Mouse (Mus musculus): ENCODE measurements around the gene Trpv1. TPM values are rescaled to one million over a fixed set of nuclear protein-coding genes. Genes with fewer than 3 reads are reported as not detected.
A peak's percentile ranks its signal among the peaks of the same experiment; 100 is the strongest.

Gene Trpv1
- polyA plus RNA-seq, 2 experiments: not detected

GRCm38 (mm10) chr11:73198190-73198589, 35.9 kb upstream of the Trpv1 start:
- H3K4me3 ChIP-seq (ENCODE audit: insufficient read depth in 1 of 2, low read depth in 2 of 2, low read length in 2 of 2): peak overlapping the region; percentile 73 to 83
- DNase-seq (ENCODE audit: low read depth in 3 of 3, low spot score in 3 of 3): no peak
- H3K4me1 ChIP-seq (replicated peaks; ENCODE audit: control insufficient read depth in 2 of 2, insufficient read depth in 2 of 2, low read length in 1 of 2): peaks cover 4 to 8% of the 10 kb centered on the region in 2 experiments
- no peaks in the 10 kb centered on the region for H3K9me3 ChIP-seq (ENCODE audit: control insufficient read depth, low read length)
- peak overlapping the region; percentile 88 for H3K9ac ChIP-seq (replicated peaks)
- H3K4me2 ChIP-seq (ENCODE audit: low read depth): peak overlapping the region; percentile 81
- no peak overlapping the region for H3K27ac ChIP-seq
- TF ChIP-seq EP300 (IDR thresholded peaks at IDR 0.05; ENCODE audit: low read depth): no peak
- no peak for TF ChIP-seq CTCF (IDR thresholded peaks at IDR 0.05; ENCODE audit: low read depth)
- no peaks in the 10 kb centered on the region for H3K36me3 ChIP-seq (replicated peaks; ENCODE audit: control insufficient read depth, insufficient read depth, low read depth)
- ATAC-seq (ENCODE audit: insufficient read depth): no peak
- no peaks in the 10 kb centered on the region for H3K27me3 ChIP-seq (ENCODE audit: control insufficient read depth, insufficient read depth, low read length)
- WGBS (ENCODE audit: insufficient replicate concordance): 0% methylated on average over 1 of the region's 1 CpGs

- H3K9ac ChIP-seq (replicated peaks): peak within 1 kb of the TSS; percentile 88
- TF ChIP-seq CTCF (IDR thresholded peaks at IDR 0.05; ENCODE audit: low read depth): no peak
- TF ChIP-seq EP300 (IDR thresholded peaks at IDR 0.05; ENCODE audit: low read depth): no peak
- H3K4me2 ChIP-seq (ENCODE audit: low read depth): peak within 1 kb of the TSS; percentile 81
- no peaks in the 10 kb centered on the region for H3K36me3 ChIP-seq (replicated peaks; ENCODE audit: control insufficient read depth, insufficient read depth, low read depth)
- peak within 1 kb of the TSS; percentile 26 for H3K27ac ChIP-seq
- H3K4me1 ChIP-seq (replicated peaks; ENCODE audit: control insufficient read depth in 2 of 2, insufficient read depth in 2 of 2, low read length in 1 of 2): peaks cover 4 to 8% of the 10 kb centered on the region in 2 experiments
- H3K27me3 ChIP-seq (ENCODE audit: control insufficient read depth, insufficient read depth, low read length): no peaks in the 10 kb centered on the region
- peak within 1 kb of the TSS; percentile 73 to 83 for H3K4me3 ChIP-seq (ENCODE audit: insufficient read depth in 1 of 2, low read depth in 2 of 2, low read length in 2 of 2)
- peak; percentile 95 for ATAC-seq (ENCODE audit: insufficient read depth)
- H3K9me3 ChIP-seq (ENCODE audit: control insufficient read depth, low read length): no peaks in the 10 kb centered on the region
- WGBS (ENCODE audit: insufficient replicate concordance): 2% methylated on average over 22 of the region's 22 CpGs
- DNase-seq (ENCODE audit: low read depth in 3 of 3, low spot score in 3 of 3): peak; percentile 74 to 87 (median 81)
Measured at GRCm38 (mm10) chr11:73198603-73199229, 35.4 kb upstream of the Trpv1 start, which contains the start of gene Ctns. Gene Ctns (minus strand): TSS chr11:73199042.

GRCm38 (mm10) chr11:73199230-73199712, 34.8 kb upstream of the Trpv1 start, which contains the start of gene Shpk:
Gene Shpk (plus strand): TSS chr11:73199460.
- H3K36me3 ChIP-seq (replicated peaks; ENCODE audit: control insufficient read depth, insufficient read depth, low read depth): no peaks in the 10 kb centered on the region
- H3K4me1 ChIP-seq (replicated peaks; ENCODE audit: control insufficient read depth in 2 of 2, insufficient read depth in 2 of 2, low read length in 1 of 2): peaks cover 4 to 8% of the 10 kb centered on the region in 2 experiments
- DNase-seq (ENCODE audit: low read depth in 3 of 3, low spot score in 3 of 3) (peak; percentile 93 to 95 (median 95)), ATAC-seq (ENCODE audit: insufficient read depth) (peak; percentile 97)
- peak within 1 kb of the TSS; percentile 88 for H3K9ac ChIP-seq (replicated peaks)
- peak within 1 kb of the TSS; percentile 26 for H3K27ac ChIP-seq
- WGBS (ENCODE audit: insufficient replicate concordance): under 1% methylated on average over 32 of the region's 32 CpGs
- H3K4me2 ChIP-seq (ENCODE audit: low read depth): peak within 1 kb of the TSS; percentile 81
- peak within 1 kb of the TSS; percentile 73 to 83 for H3K4me3 ChIP-seq (ENCODE audit: insufficient read depth in 1 of 2, low read depth in 2 of 2, low read length in 2 of 2)
- no peaks in the 10 kb centered on the region for H3K27me3 ChIP-seq (ENCODE audit: control insufficient read depth, insufficient read depth, low read length)
- no peaks in the 10 kb centered on the region for H3K9me3 ChIP-seq (ENCODE audit: control insufficient read depth, low read length)
- TF ChIP-seq EP300 (IDR thresholded peaks at IDR 0.05; ENCODE audit: low read depth) (no peak), CTCF (IDR thresholded peaks at IDR 0.05; ENCODE audit: low read depth) (no peak)

- peak in 2 of 3 experiments; percentile 42 to 51 for DNase-seq (ENCODE audit: low read depth in 3 of 3, low spot score in 3 of 3)
- Histone ChIP-seq H3K4me1 (replicated peaks; ENCODE audit: control insufficient read depth in 2 of 2, insufficient read depth in 2 of 2, low read length in 1 of 2) (peaks cover 4 to 8% of the 10 kb centered on the region in 2 experiments), H3K9me3 (ENCODE audit: control insufficient read depth, low read length) (no peaks in the 10 kb centered on the region), H3K4me2 (ENCODE audit: low read depth) (peak overlapping the region; percentile 81), H3K4me3 (ENCODE audit: insufficient read depth in 1 of 2, low read depth in 2 of 2, low read length in 2 of 2) (peak overlapping the region; percentile 73 to 83), H3K36me3 (replicated peaks; ENCODE audit: control insufficient read depth, insufficient read depth, low read depth) (no peaks in the 10 kb centered on the region), H3K27ac (no peak overlapping the region), H3K27me3 (ENCODE audit: control insufficient read depth, insufficient read depth, low read length) (no peaks in the 10 kb centered on the region), H3K9ac (replicated peaks) (peak overlapping the region; percentile 88)
- TF ChIP-seq EP300 (IDR thresholded peaks at IDR 0.05; ENCODE audit: low read depth) (no peak), CTCF (IDR thresholded peaks at IDR 0.05; ENCODE audit: low read depth) (no peak)
- WGBS (ENCODE audit: insufficient replicate concordance): under 1% methylated on average over 12 of the region's 12 CpGs
- peak; percentile 14; the same call in 1 of the 2 replicates for ATAC-seq (ENCODE audit: insufficient read depth)
Measured at GRCm38 (mm10) chr11:73199879-73200278, 34.2 kb upstream of the Trpv1 start.

DNA sequence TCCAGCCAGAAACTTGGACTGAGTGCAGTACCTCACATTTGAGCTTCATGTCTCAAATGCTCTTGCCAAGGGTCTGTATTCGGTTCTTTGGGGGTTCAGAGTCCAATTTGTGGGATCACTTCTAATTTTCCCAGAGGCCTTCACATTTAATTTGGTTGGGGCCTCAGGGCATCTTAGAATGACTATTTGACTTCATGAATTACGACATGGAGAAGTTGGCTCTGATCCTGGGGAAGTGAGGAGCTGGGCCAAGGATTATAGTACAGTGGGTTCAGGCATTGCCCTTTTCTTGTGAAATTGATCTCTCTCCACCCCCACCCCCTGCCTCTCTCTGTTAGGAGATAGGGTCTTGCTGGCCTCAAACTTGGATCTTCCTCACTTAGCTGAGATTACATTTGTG, 33.1 kb upstream of the Trpv1 start:
- ATAC-seq (ENCODE audit: insufficient read depth) (no peak), DNase-seq (ENCODE audit: low read depth in 3 of 3, low spot score in 3 of 3) (no peak)
- Histone ChIP-seq H3K27ac (no peak overlapping the region), H3K4me2 (ENCODE audit: low read depth) (no peak overlapping the region), H3K27me3 (ENCODE audit: control insufficient read depth, insufficient read depth, low read length) (no peaks in the 10 kb centered on the region), H3K9me3 (ENCODE audit: control insufficient read depth, low read length) (no peaks in the 10 kb centered on the region), H3K4me1 (replicated peaks; ENCODE audit: control insufficient read depth in 2 of 2, insufficient read depth in 2 of 2, low read length in 1 of 2) (peaks cover 4 to 8% of the 10 kb centered on the region in 2 experiments), H3K36me3 (replicated peaks; ENCODE audit: control insufficient read depth, insufficient read depth, low read depth) (no peaks in the 10 kb centered on the region), H3K9ac (replicated peaks) (no peak overlapping the region), H3K4me3 (ENCODE audit: insufficient read depth in 1 of 2, low read depth in 2 of 2, low read length in 2 of 2) (no peak overlapping the region)
- WGBS (ENCODE audit: insufficient replicate concordance): 63% methylated on average over 2 of the region's 2 CpGs
- TF ChIP-seq CTCF (IDR thresholded peaks at IDR 0.05; ENCODE audit: low read depth) (no peak), EP300 (IDR thresholded peaks at IDR 0.05; ENCODE audit: low read depth) (no peak)

Measured in liver, embryonic 14.5 days (tissue).